ENCODE assay signal across 24 mouse cellular contexts in genomic region chr6:39269706-39270105, GRCm38 (mm10).
DNase-seq lines count a peak whose midpoint lies in the region; ATAC-seq and TF ChIP-seq lines count a peak whose summit lies in the region.
"Had no signal": no experiment of that assay in that cellular context is flagged by ENCODE, and none has a peak within 500 bp of the region (broad histone marks: within the 10 kb centered on the region; RNA-seq: fewer than 3 reads in every experiment).

No protein-coding gene starts in this region.

- H3K36me3 ChIP-seq in testis, adult 2 months (ENCODE audit: control insufficient read depth, insufficient read depth, low read length): no peaks in the 10 kb centered on the region
- no peaks in the 10 kb centered on the region for H3K36me3 ChIP-seq in stomach, embryonic 14.5 days (ENCODE audit: control insufficient read depth, insufficient read depth, low read length)
- H3K36me3 ChIP-seq: heart, embryonic 15.5 days; hindbrain, embryonic 10.5 days; liver, embryonic 12.5 days; midbrain, embryonic 12.5 days; neural tube, embryonic 12.5 days had no signal

- peak overlapping the region; percentile 1 for H3K4me3 ChIP-seq in testis, adult 2 months (ENCODE audit: control insufficient read depth, low read depth, low read length)
- H3K4me3 ChIP-seq in stomach, embryonic 14.5 days (ENCODE audit: low read depth, low read length): no peak overlapping the region
- H3K4me3 ChIP-seq: forebrain, embryonic 13.5 days; heart, adult 2 months; heart, embryonic 15.5 days; hindbrain, embryonic 10.5 days; left cerebral cortex, adult 2 months; liver, embryonic 12.5 days; midbrain, embryonic 12.5 days; neural tube, embryonic 12.5 days had no signal

- peaks cover 9% of the 10 kb centered on the region for H3K4me1 ChIP-seq in testis, adult 2 months (ENCODE audit: control insufficient read depth, insufficient read depth, low read length)
- H3K4me1 ChIP-seq in stomach, embryonic 14.5 days (ENCODE audit: control insufficient read depth, insufficient read depth, low read length): 0 out of 2 replicates have a peak, but pooled peaks cover 4% of the 10 kb centered on the region
- H3K4me1 ChIP-seq: forebrain, embryonic 13.5 days; midbrain, embryonic 12.5 days; neural tube, embryonic 12.5 days had no signal

- no peak for TF ChIP-seq POLR2A in testis, adult 2 months (IDR thresholded peaks at IDR 0.05; ENCODE audit: control insufficient read depth, low read depth, low read length)

- 54% methylated on average over 5 of the region's 5 CpGs for WGBS in stomach, embryonic 14.5 days

- H3K27me3 ChIP-seq in testis, adult 2 months (ENCODE audit: control insufficient read depth, insufficient read depth, low read length): no peaks in the 10 kb centered on the region
- no peaks in the 10 kb centered on the region for H3K27me3 ChIP-seq in stomach, embryonic 14.5 days (ENCODE audit: control insufficient read depth, insufficient read depth, low read length)
- H3K27me3 ChIP-seq: forebrain, embryonic 13.5 days; heart, embryonic 15.5 days; liver, embryonic 12.5 days; midbrain, embryonic 12.5 days; neural tube, embryonic 12.5 days had no signal

- H3K9me3 ChIP-seq in stomach, embryonic 14.5 days (ENCODE audit: control insufficient read depth, low read depth, low read length): no peaks in the 10 kb centered on the region
- H3K9me3 ChIP-seq: forebrain, embryonic 13.5 days; heart, embryonic 15.5 days; liver, embryonic 12.5 days; midbrain, embryonic 12.5 days; neural tube, embryonic 12.5 days had no signal

- H3K9ac ChIP-seq in stomach, embryonic 14.5 days (replicated peaks; ENCODE audit: low read depth, low read length): no peak overlapping the region
- H3K9ac ChIP-seq: forebrain, embryonic 13.5 days; heart, embryonic 15.5 days; liver, embryonic 12.5 days; midbrain, embryonic 12.5 days; neural tube, embryonic 12.5 days had no signal

- 0 out of 2 replicates have a peak, but pooled peaks have one; percentile 42 for ATAC-seq in stomach, embryonic 14.5 days (ENCODE audit: insufficient number of reproducible peaks, insufficient read depth, low FRiP score, low read depth)
- ATAC-seq: CD4-positive, CD25-positive, alpha-beta regulatory T cell, adult 4 months; forebrain, embryonic 13.5 days; liver, embryonic 12.5 days had no signal

- TF ChIP-seq CTCF in testis, adult 2 months (IDR thresholded peaks at IDR 0.05; ENCODE audit: control insufficient read depth, insufficient read depth, insufficient replicate concordance, low read depth, low read length): no peak

- DNase-seq in embryo, embryonic 10 days (ENCODE audit: low spot score): peak; percentile 48
- DNase-seq in embryo, embryonic 9.5 days (ENCODE audit: extremely low spot score): no peak
- DNase-seq in testis, postnatal 10 days (ENCODE audit: low spot score): no peak
- DNase-seq in gastrocnemius, postnatal 25 days: no peak
- no peak for DNase-seq in layer of hippocampus, adult 9-11 months
- DNase-seq: adrenal gland, postnatal 10 days; cerebellum, adult 9-11 months; gastrocnemius, postnatal 10 days; heart, adult 2 months; kidney, adult 9 months; kidney, postnatal 36 days; lung, adult 2 months; right cerebral cortex, postnatal 4 days; thymus, postnatal 14 days had no signal

- no peak overlapping the region for H3K27ac ChIP-seq in testis, adult 2 months (ENCODE audit: control insufficient read depth, insufficient read depth, low read depth, low read length)
- no peak overlapping the region for H3K27ac ChIP-seq in stomach, embryonic 14.5 days (ENCODE audit: low read length)
- H3K27ac ChIP-seq: forebrain, embryonic 13.5 days; heart, adult 2 months; heart, embryonic 15.5 days; hindbrain, embryonic 10.5 days; left cerebral cortex, adult 2 months; liver, embryonic 12.5 days; midbrain, embryonic 12.5 days; neural tube, embryonic 12.5 days had no signal

- H3K4me2 ChIP-seq in stomach, embryonic 14.5 days (replicated peaks; ENCODE audit: low read depth, low read length): no peak overlapping the region
- H3K4me2 ChIP-seq: forebrain, embryonic 13.5 days; heart, embryonic 15.5 days; liver, embryonic 12.5 days; midbrain, embryonic 12.5 days; neural tube, embryonic 12.5 days had no signal
